Mouse (Mus musculus) forebrain, postnatal 0 days (tissue): ENCODE measurements around the gene Cad. TPM values are rescaled to one million over a fixed set of nuclear protein-coding genes. Genes with fewer than 3 reads are reported as not detected.
"Not testable (repeated sequence)": the region's sequence is repeated elsewhere in the genome, so short reads cannot be mapped to it uniquely, and the experiment has no call there.

ENCODE experiments used
- ATAC-seq: fragments of 200-750 bp; cut with Nextera tagmentation; 2 replicates; pipeline ENCODE4 v1.8.0; 2017; ENCODE audit warnings: mild to moderate bottlenecking, moderate library complexity
- DNase-seq: peaks from one replicate; pipeline ENCODE4 v3.0.0-alpha.2; 2015
- H3K27ac ChIP-seq: fragments of 300-500 bp; sonication (generic); 2 replicates; pipeline ENCODE4 v1.5.1; 2014; ENCODE audit warnings: low read depth, mild to moderate bottlenecking, antibody characterized with exemption, low read length, moderate library complexity, mixed read lengths
- H3K27me3 ChIP-seq: fragments of 300-500 bp; sonication (generic); 2 replicates; pipeline ENCODE4 v1.6.1; 2014; ENCODE audit warnings: mild to moderate bottlenecking, low read length, mixed read lengths; ENCODE audit not compliant: insufficient read depth
- H3K36me3 ChIP-seq: fragments of 300-500 bp; sonication (generic); 2 replicates; pipeline ENCODE4 v1.6.1; 2014; ENCODE audit warnings: mild to moderate bottlenecking, moderate library complexity; ENCODE audit not compliant: insufficient read depth
- H3K4me1 ChIP-seq: fragments of 300-500 bp; sonication (generic); 2 replicates; pipeline ENCODE4 v1.6.1; 2014; ENCODE audit warnings: antibody characterized with exemption; ENCODE audit not compliant: insufficient read depth
- H3K4me2 ChIP-seq: fragments of 300-500 bp; sonication (generic); 2 replicates; pipeline ENCODE4 v1.6.1; 2014; ENCODE audit warnings: low read depth, mild to moderate bottlenecking, moderate library complexity
- H3K4me3 ChIP-seq: fragments of 300-500 bp; sonication (generic); 2 replicates; pipeline ENCODE4 v1.5.1; 2014; ENCODE audit warnings: low read depth, low read length, mixed read lengths
- H3K9ac ChIP-seq: fragments of 300-500 bp; sonication (generic); 2 replicates; pipeline ENCODE4 v1.6.1; 2014; ENCODE audit warnings: mild to moderate bottlenecking
- H3K9me3 ChIP-seq: fragments of 300-500 bp; sonication (generic); 2 replicates; pipeline ENCODE4 v1.6.1; 2016; ENCODE audit warnings: low read length
- CTCF ChIP-seq: sonication (generic); IDR thresholded peaks from 2 replicates; pipeline ENCODE4 v1.5.1; 2016; ENCODE audit warnings: antibody characterized with exemption, control low read depth, low read depth
- WGBS: fragments of 180-500 bp; shearing (Covaris S2); extraction: QIAGEN DNeasy Blood & Tissue Kit; methylation state at CpG from one replicate; pipeline ENCODE4 v1.1.7; 2014; 5-methylcytosine and 5-hydroxymethylcytosine counted together
- polyA plus RNA-seq: library from polyadenylated mRNA; unstranded; fragments of >200 nt; fragmentation: Nextera tagmentation; extraction: Ambion mirVana; gene quantifications from 2 replicates; pipeline ENCODE4 v1.2.1, GENCODE M21; 2015
- total RNA-seq: library from RNA; depleted of rRNA; stranded (reverse); fragments of >200 nt; gene quantifications from 2 replicates; pipeline ENCODE4 v1.2.3, GENCODE M21; 2014

The Cad gene
- total and polyA plus RNA-seq, 2 experiments from 2014 or later, result 6.4 to 28.7 TPM

- Histone ChIP-seq H3K9me3 (no peaks in the 10 kb centered on the region), H3K4me1 (no peaks in the 10 kb centered on the region), H3K27me3 (no peaks in the 10 kb centered on the region), H3K36me3 (peaks cover 7% of the 10 kb centered on the region), H3K4me3 (no peak overlapping the region), H3K4me2 (no peak overlapping the region), H3K9ac (no peak overlapping the region), H3K27ac (no peak overlapping the region)
- 91% methylated on average over 4 of the region's 4 CpGs for WGBS
- ATAC-seq, result no peak
- DNase-seq, result no peak
- TF ChIP-seq CTCF, result no peak
Observed at GRCm38 (mm10) chr5:31030926-31031325, 23.7 kb upstream of the Cad start.

GRCm38 (mm10) chr5:31031508-31031907, 23.1 kb upstream of the Cad start:
- Histone ChIP-seq H3K27me3 (no peaks in the 10 kb centered on the region), H3K4me2 (no peak overlapping the region), H3K4me1 (no peaks in the 10 kb centered on the region), H3K27ac (no peak overlapping the region), H3K36me3 (peaks cover 13% of the 10 kb centered on the region), H3K9me3 (no peaks in the 10 kb centered on the region), H3K4me3 (no peak overlapping the region), H3K9ac (no peak overlapping the region)
- 88% methylated on average over 8 of the region's 8 CpGs for WGBS
- DNase-seq, result no peak
- TF ChIP-seq CTCF, result no peak
- ATAC-seq, result no peak

GRCm38 (mm10) chr5:31034669-31035068, 19.9 kb upstream of the Cad start:
- H3K9me3 ChIP-seq, result no peaks in the 10 kb centered on the region
- H3K4me2 ChIP-seq, result no peak overlapping the region
- H3K4me1 ChIP-seq, result no peaks in the 10 kb centered on the region
- H3K4me3 ChIP-seq, result no peak overlapping the region
- H3K27me3 ChIP-seq, result no peaks in the 10 kb centered on the region
- ATAC-seq, result no peak
- no peak overlapping the region for H3K27ac ChIP-seq
- no peak for DNase-seq
- H3K36me3 ChIP-seq, result peaks cover 37% of the 10 kb centered on the region
- WGBS, result 92% methylated on average over 6 of the region's 6 CpGs
- TF ChIP-seq CTCF, result no peak
- H3K9ac ChIP-seq, result no peak overlapping the region

GRCm38 (mm10) chr5:31036556-31036955, 18.0 kb upstream of the Cad start:
- not testable (repeated sequence) for H3K9me3 ChIP-seq, H3K4me2 ChIP-seq, H3K4me1 ChIP-seq, H3K9ac ChIP-seq, H3K27ac ChIP-seq, H3K27me3 ChIP-seq, H3K4me3 ChIP-seq, DNase-seq, ATAC-seq
- H3K36me3 ChIP-seq, result peaks cover 48% of the 10 kb centered on the region
- WGBS, result 93% methylated on average over 11 of the region's 11 CpGs

- Histone ChIP-seq H3K27me3 (no peaks in the 10 kb centered on the region), H3K9me3 (no peaks in the 10 kb centered on the region), H3K27ac (no peak overlapping the region), H3K9ac (no peak overlapping the region), H3K4me1 (no peaks in the 10 kb centered on the region), H3K36me3 (peaks cover 64% of the 10 kb centered on the region), H3K4me2 (no peak overlapping the region), H3K4me3 (no peak overlapping the region)
- ATAC-seq (no peak), DNase-seq (no peak)
- 90% methylated on average over 7 of the region's 7 CpGs for WGBS
- no peak for TF ChIP-seq CTCF
Observed at GRCm38 (mm10) chr5:31038171-31038845, 16.3 kb upstream of the Cad start.

GRCm38 (mm10) chr5:31046416-31046815, 8.2 kb upstream of the Cad start:
- no peak overlapping the region for H3K4me3 ChIP-seq
- no peak for TF ChIP-seq CTCF
- H3K27me3 ChIP-seq, result no peaks in the 10 kb centered on the region
- ATAC-seq (no peak), DNase-seq (no peak)
- H3K9me3 ChIP-seq, result no peaks in the 10 kb centered on the region
- no peak overlapping the region for H3K27ac ChIP-seq
- H3K36me3 ChIP-seq, result peaks cover 28% of the 10 kb centered on the region
- no peak overlapping the region for H3K4me2 ChIP-seq
- H3K4me1 ChIP-seq, result no peaks in the 10 kb centered on the region; the same call in 1 of the 2 replicates
- 91% methylated on average over 6 of the region's 6 CpGs for WGBS
- H3K9ac ChIP-seq, result no peak overlapping the region

- Histone ChIP-seq H3K36me3 (peaks cover 22% of the 10 kb centered on the region), H3K4me1 (no peaks in the 10 kb centered on the region; the same call in 1 of the 2 replicates), H3K9ac (peak overlapping the region; percentile 72; the same call in 1 of the 2 replicates), H3K4me2 (peak overlapping the region; percentile 78), H3K27me3 (no peaks in the 10 kb centered on the region), H3K9me3 (no peaks in the 10 kb centered on the region), H3K4me3 (peak overlapping the region; percentile 80), H3K27ac (no peak overlapping the region)
- no peak for ATAC-seq
- TF ChIP-seq CTCF, result no peak
- no peak for DNase-seq
- WGBS, result 88% methylated on average over 5 of the region's 5 CpGs
Observed at GRCm38 (mm10) chr5:31047074-31047473, 7.5 kb upstream of the Cad start.
